Mouse (Mus musculus): Measurements from ENCODE around the gene H2-T24. TPM values are rescaled to one million over a fixed set of nuclear protein-coding genes. Genes with fewer than 3 reads are reported as not detected.

Gene H2-T24
- polyA plus RNA-seq, 1 experiment from 2014 or later, result 2.3 TPM

DNA sequence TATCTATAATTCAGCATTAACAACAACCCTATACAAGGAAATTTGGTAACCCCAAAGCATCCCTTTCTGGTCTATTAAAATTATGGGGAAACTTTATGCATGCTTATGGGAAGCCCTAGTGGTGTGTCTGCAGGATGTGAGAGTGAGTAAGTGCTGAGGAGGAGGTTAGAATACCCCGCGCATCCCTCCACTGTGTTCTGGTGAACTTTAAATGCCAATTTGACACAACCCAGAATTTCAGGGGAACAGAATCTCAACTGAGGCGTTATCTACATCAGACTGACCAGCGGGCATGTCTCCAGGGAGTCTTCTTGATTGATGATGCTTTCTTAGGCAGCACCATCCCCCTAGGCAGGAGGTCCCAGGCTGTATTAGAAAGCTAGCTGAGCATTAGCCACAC is 5.5 kb upstream of the H2-T24 start:
- Histone ChIP-seq H3K9me3 (replicated peaks; ENCODE audit: control insufficient read depth, low read length) (no peaks in the 10 kb centered on the region), H3K4me1 (ENCODE audit: control insufficient read depth, insufficient read depth, low read length) (no peaks in the 10 kb centered on the region), H3K27me3 (replicated peaks; ENCODE audit: control insufficient read depth, insufficient read depth, low read length) (no peaks in the 10 kb centered on the region), H3K27ac (ENCODE audit: low read depth, low read length) (no peak overlapping the region), H3K36me3 (ENCODE audit: control insufficient read depth, insufficient read depth, low read length) (no peaks in the 10 kb centered on the region), H3K9ac (ENCODE audit: low read length) (no peak overlapping the region), H3K4me2 (ENCODE audit: low read length) (no peak overlapping the region), H3K4me3 (ENCODE audit: low read depth, low read length) (no peak overlapping the region)
- 85% methylated on average over 4 of the region's 4 CpGs for WGBS
- no peak for DNase-seq (ENCODE audit: low spot score)
- no peak for ATAC-seq

DNA sequence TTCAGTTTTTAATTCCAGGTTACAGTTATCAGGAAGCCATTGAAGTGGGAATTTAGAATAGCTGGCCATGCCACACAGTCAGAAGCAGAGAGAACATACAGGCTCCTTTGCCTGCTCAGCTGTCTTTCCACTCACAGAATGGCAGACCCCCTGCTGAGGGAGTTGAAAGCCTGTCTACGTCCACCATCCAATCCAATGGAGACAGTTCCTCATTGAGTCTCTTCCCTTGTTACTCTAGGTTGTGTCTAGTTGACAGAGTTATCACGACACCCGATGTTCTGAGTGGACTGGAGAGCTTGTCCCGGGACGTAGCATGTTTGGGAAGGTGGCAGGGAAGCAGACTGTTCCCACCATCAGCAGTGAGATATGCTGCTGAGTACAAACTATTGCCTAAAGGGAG is 4.8 kb upstream of the H2-T24 start:
- no peaks in the 10 kb centered on the region for H3K9me3 ChIP-seq (replicated peaks; ENCODE audit: control insufficient read depth, low read length)
- no peak overlapping the region for H3K9ac ChIP-seq (ENCODE audit: low read length)
- WGBS, result 60% methylated on average over 5 of the region's 5 CpGs
- no peaks in the 10 kb centered on the region for H3K4me1 ChIP-seq (ENCODE audit: control insufficient read depth, insufficient read depth, low read length)
- H3K27ac ChIP-seq (ENCODE audit: low read depth, low read length), result no peak overlapping the region
- no peaks in the 10 kb centered on the region for H3K36me3 ChIP-seq (ENCODE audit: control insufficient read depth, insufficient read depth, low read length)
- H3K4me3 ChIP-seq (ENCODE audit: low read depth, low read length), result no peak overlapping the region
- DNase-seq (ENCODE audit: low spot score) (no peak), ATAC-seq (no peak)
- H3K27me3 ChIP-seq (replicated peaks; ENCODE audit: control insufficient read depth, insufficient read depth, low read length), result no peaks in the 10 kb centered on the region
- no peak overlapping the region for H3K4me2 ChIP-seq (ENCODE audit: low read length)

DNA sequence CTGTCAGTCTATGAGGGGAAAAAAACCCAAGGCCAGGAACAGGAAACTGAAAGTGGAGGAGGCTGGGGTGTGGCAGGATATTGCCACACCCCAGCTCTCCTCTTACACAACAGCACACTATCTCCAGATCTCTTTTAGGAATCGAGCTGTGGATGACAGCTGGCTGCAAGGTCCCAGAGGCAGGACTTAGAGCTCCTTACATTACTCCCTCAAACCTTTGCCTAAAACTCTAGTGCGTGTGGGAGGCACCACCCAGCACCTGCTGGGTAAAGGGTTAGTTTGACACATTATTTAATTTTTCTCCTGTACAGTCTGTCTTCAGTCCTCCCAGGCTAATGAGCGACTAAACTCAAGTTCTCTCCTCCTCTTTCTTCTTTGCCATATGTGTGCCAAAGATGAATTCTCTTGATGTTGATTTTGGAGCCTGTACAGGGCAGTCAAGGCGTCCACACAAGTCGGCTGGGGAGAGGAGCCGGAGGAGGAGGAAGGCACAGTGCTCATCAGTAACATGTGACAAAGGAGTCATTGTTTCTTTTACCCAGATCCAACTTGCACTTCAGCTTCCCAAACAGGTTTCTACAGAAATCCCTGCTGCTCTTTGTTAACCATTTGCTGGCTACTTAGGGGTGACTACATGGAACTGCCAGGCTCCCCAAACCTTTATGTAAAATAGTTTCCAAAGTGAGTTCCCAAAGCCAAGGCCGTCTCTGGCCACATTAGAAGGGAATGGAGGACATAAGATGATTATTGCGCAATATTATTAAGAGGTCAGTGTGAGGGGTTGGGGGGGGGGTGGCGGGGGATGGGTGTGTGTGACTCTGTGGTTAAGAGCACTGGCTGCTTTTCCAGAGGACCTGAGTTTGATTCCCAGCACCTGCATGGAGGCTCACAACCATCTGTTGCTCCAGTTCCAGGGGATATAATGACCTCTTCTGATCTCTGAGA is 3.6 kb upstream of the H2-T24 start:
- H3K9ac ChIP-seq (ENCODE audit: low read length), result no peak overlapping the region
- H3K27me3 ChIP-seq (replicated peaks; ENCODE audit: control insufficient read depth, insufficient read depth, low read length), result no peaks in the 10 kb centered on the region
- no peaks in the 10 kb centered on the region for H3K36me3 ChIP-seq (ENCODE audit: control insufficient read depth, insufficient read depth, low read length)
- DNase-seq (ENCODE audit: low spot score), result no peak
- no peaks in the 10 kb centered on the region for H3K9me3 ChIP-seq (replicated peaks; ENCODE audit: control insufficient read depth, low read length)
- H3K27ac ChIP-seq (ENCODE audit: low read depth, low read length), result no peak overlapping the region
- no peak overlapping the region for H3K4me2 ChIP-seq (ENCODE audit: low read length)
- WGBS, result 60% methylated on average over 9 of the region's 9 CpGs
- H3K4me3 ChIP-seq (ENCODE audit: low read depth, low read length), result no peak overlapping the region
- H3K4me1 ChIP-seq (ENCODE audit: control insufficient read depth, insufficient read depth, low read length), result no peaks in the 10 kb centered on the region
- no peak for ATAC-seq

DNA sequence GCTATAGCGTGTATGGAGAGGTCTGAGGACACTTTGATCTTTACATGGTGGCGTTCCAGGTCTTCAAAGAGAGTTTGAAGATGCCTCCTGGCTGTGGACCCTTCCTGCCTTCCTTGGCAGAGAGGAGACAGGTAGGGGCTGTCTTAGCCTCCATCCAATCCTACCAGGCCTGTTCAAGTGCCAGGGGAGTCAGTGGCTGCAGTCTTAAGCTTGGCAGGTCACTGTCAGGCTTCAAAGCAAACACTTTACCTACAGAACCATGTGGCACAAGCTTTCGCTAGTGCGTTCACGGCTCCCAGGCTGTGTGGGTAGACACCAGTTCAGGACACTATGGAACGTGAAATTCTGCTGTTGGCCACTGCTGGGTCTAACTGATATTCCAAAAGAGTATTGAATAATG is 2.6 kb upstream of the H2-T24 start:
- H3K9ac ChIP-seq (ENCODE audit: low read length), result no peak overlapping the region
- no peak overlapping the region for H3K27ac ChIP-seq (ENCODE audit: low read depth, low read length)
- ATAC-seq, result no peak
- 92% methylated on average over 6 of the region's 6 CpGs for WGBS
- no peaks in the 10 kb centered on the region for H3K27me3 ChIP-seq (replicated peaks; ENCODE audit: control insufficient read depth, insufficient read depth, low read length)
- H3K4me3 ChIP-seq (ENCODE audit: low read depth, low read length), result no peak overlapping the region
- H3K4me1 ChIP-seq (ENCODE audit: control insufficient read depth, insufficient read depth, low read length), result no peaks in the 10 kb centered on the region
- no peaks in the 10 kb centered on the region for H3K36me3 ChIP-seq (ENCODE audit: control insufficient read depth, insufficient read depth, low read length)
- H3K4me2 ChIP-seq (ENCODE audit: low read length), result no peak overlapping the region
- no peaks in the 10 kb centered on the region for H3K9me3 ChIP-seq (replicated peaks; ENCODE audit: control insufficient read depth, low read length)
- no peak for DNase-seq (ENCODE audit: low spot score)

DNA sequence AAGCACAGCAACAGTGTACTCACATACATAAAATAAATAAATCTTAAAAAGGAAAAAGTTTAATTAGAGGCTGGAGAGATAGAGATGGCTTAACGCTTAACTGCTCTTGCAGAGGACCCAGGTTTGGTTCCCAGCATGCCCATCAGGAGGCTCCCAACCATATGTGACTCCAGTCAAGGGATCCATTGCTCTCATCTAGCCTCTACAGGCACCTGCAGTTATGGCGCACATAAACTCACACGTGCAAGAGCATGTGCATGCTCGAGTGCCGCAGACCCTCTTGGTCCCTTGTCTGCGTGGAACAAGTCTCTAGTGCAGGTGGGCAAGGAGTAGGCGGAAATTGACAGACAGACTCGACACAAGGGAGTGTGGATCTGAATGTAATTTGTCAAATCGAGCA is 1.7 kb upstream of the H2-T24 start:
- DNase-seq (ENCODE audit: low spot score) (no peak), ATAC-seq (no peak)
- H3K36me3 ChIP-seq (ENCODE audit: control insufficient read depth, insufficient read depth, low read length), result no peaks in the 10 kb centered on the region
- H3K27ac ChIP-seq (ENCODE audit: low read depth, low read length), result no peak overlapping the region
- H3K27me3 ChIP-seq (replicated peaks; ENCODE audit: control insufficient read depth, insufficient read depth, low read length), result no peaks in the 10 kb centered on the region
- H3K4me3 ChIP-seq (ENCODE audit: low read depth, low read length), result no peak overlapping the region
- no peak overlapping the region for H3K9ac ChIP-seq (ENCODE audit: low read length)
- WGBS, result 94% methylated on average over 9 of the region's 9 CpGs
- H3K4me1 ChIP-seq (ENCODE audit: control insufficient read depth, insufficient read depth, low read length), result no peaks in the 10 kb centered on the region
- no peaks in the 10 kb centered on the region for H3K9me3 ChIP-seq (replicated peaks; ENCODE audit: control insufficient read depth, low read length)
- no peak overlapping the region for H3K4me2 ChIP-seq (ENCODE audit: low read length)

DNA sequence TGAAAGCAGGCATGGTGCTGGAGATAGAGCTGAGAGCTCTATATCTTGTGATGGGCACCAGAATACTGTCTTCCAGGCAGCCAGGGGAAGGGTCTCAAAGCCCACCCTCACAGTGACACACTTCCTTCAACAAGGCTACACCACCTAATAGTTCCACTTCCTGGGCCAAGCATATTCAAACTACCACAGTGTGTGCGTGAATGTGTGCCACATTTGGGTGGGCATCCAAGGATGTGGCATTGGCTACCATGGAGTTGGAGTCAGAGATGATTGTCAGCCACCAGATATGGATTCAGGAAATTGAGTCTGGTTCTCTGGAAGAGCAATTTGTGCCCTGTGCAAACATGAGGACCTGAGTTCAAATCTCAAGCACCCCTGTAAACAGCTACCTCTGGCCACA is 949 bp upstream of the H2-T24 start:
- Histone ChIP-seq H3K4me2 (ENCODE audit: low read length) (no peak overlapping the region), H3K36me3 (ENCODE audit: control insufficient read depth, insufficient read depth, low read length) (no peaks in the 10 kb centered on the region), H3K4me3 (ENCODE audit: low read depth, low read length) (no peak overlapping the region), H3K9me3 (replicated peaks; ENCODE audit: control insufficient read depth, low read length) (no peaks in the 10 kb centered on the region), H3K4me1 (ENCODE audit: control insufficient read depth, insufficient read depth, low read length) (no peaks in the 10 kb centered on the region), H3K27me3 (replicated peaks; ENCODE audit: control insufficient read depth, insufficient read depth, low read length) (no peaks in the 10 kb centered on the region), H3K9ac (ENCODE audit: low read length) (no peak overlapping the region), H3K27ac (ENCODE audit: low read depth, low read length) (no peak overlapping the region)
- 93% methylated on average over 1 of the region's 1 CpGs for WGBS
- no peak for DNase-seq (ENCODE audit: low spot score)
- ATAC-seq, result no peak

DNA sequence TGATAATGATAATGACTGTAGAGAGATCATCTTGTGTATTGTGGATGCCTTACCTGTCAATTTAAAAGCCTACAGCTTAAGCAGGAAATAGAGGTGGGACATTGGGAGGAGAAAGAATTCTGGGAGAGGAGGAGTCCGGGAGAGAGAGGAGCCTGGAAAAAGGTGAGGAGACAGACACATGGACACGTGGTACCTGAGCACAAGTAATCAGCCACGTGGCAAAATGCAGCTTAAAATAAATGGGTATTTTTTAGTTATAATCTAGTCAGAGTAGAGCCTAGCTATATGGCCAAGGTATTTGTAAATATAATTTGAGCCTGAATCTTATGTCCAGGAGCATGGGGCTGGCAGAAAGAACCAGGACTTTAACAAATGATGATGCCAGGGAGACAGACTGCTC is 841 bp downstream of the H2-T24 start:
- DNase-seq (ENCODE audit: low spot score), result no peak
- Histone ChIP-seq H3K27me3 (replicated peaks; ENCODE audit: control insufficient read depth, insufficient read depth, low read length) (no peaks in the 10 kb centered on the region), H3K36me3 (ENCODE audit: control insufficient read depth, insufficient read depth, low read length) (peaks cover 8% of the 10 kb centered on the region), H3K4me3 (ENCODE audit: low read depth, low read length) (no peak overlapping the region), H3K9me3 (replicated peaks; ENCODE audit: control insufficient read depth, low read length) (no peaks in the 10 kb centered on the region), H3K4me2 (ENCODE audit: low read length) (no peak overlapping the region), H3K4me1 (ENCODE audit: control insufficient read depth, insufficient read depth, low read length) (no peaks in the 10 kb centered on the region), H3K9ac (ENCODE audit: low read length) (no peak overlapping the region), H3K27ac (ENCODE audit: low read depth, low read length) (no peak overlapping the region)
- WGBS, result 76% methylated on average over 3 of the region's 3 CpGs
- no peak for ATAC-seq

DNA sequence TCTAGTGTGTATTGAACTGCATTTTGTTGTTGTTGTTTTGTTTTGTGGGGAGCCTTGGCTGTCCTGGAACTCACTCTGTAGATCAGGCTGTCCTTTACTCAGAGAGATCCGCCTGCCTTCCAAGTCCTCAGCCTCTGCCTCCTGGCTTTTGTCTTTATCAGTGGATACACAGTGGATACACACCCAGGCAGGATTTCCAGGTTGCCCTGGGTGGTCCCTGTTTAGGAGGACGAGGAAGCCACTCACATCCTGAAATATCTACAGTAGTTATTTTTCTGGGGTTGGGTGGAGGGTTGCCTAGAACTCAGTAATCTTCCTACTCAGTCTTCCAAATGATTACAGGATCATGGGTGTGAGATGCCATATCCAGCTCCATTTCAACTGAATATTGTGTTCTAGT is 1.4 kb downstream of the H2-T24 start:
- no peaks in the 10 kb centered on the region for H3K4me1 ChIP-seq (ENCODE audit: control insufficient read depth, insufficient read depth, low read length)
- 79% methylated on average over 2 of the region's 2 CpGs for WGBS
- no peak for DNase-seq (ENCODE audit: low spot score)

DNA sequence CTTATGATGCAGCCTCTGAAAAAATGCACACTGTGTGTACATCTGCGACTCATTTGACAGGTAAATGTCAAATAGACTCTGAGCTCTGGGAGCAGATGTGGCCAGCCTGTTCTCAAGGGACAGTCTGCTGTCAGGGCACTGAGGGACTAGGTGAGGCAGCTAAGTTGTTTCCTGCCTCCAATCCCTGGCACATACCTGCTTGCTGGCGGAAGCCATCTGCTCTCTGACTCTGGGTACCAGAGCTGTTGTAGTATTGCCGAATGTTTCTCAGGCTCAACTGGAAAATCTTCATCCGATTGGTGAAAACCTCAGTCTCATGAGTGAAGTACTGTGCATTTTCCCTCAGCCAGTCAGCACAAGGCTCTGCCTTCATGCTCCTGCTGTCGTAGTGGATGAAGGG is 3.3 kb downstream of the H2-T24 start:
- Histone ChIP-seq H3K9ac (ENCODE audit: low read length) (no peak overlapping the region), H3K27me3 (replicated peaks; ENCODE audit: control insufficient read depth, insufficient read depth, low read length) (no peaks in the 10 kb centered on the region), H3K4me3 (ENCODE audit: low read depth, low read length) (no peak overlapping the region), H3K4me1 (ENCODE audit: control insufficient read depth, insufficient read depth, low read length) (no peaks in the 10 kb centered on the region), H3K27ac (ENCODE audit: low read depth, low read length) (no peak overlapping the region), H3K4me2 (ENCODE audit: low read length) (no peak overlapping the region), H3K36me3 (ENCODE audit: control insufficient read depth, insufficient read depth, low read length) (peaks cover 12% of the 10 kb centered on the region), H3K9me3 (replicated peaks; ENCODE audit: control insufficient read depth, low read length) (no peaks in the 10 kb centered on the region)
- 92% methylated on average over 5 of the region's 5 CpGs for WGBS
- DNase-seq (ENCODE audit: low spot score) (no peak), ATAC-seq (no peak)

More for the DNA sequence above, 1.4 kb downstream of the H2-T24 start:
- Histone ChIP-seq H3K36me3 (ENCODE audit: control insufficient read depth, insufficient read depth, low read length) (peaks cover 12% of the 10 kb centered on the region), H3K27me3 (replicated peaks; ENCODE audit: control insufficient read depth, insufficient read depth, low read length) (no peaks in the 10 kb centered on the region), H3K4me2 (ENCODE audit: low read length) (no peak overlapping the region), H3K27ac (ENCODE audit: low read depth, low read length) (no peak overlapping the region), H3K4me3 (ENCODE audit: low read depth, low read length) (no peak overlapping the region), H3K9me3 (replicated peaks; ENCODE audit: control insufficient read depth, low read length) (no peaks in the 10 kb centered on the region), H3K9ac (ENCODE audit: low read length) (no peak overlapping the region)
- ATAC-seq, result no peak

Data from forebrain, embryonic 14.5 days (tissue).